Mouse (Mus musculus) layer of hippocampus, adult 8-10 months (tissue): ENCODE data around the gene Gper1. TPM values are rescaled to one million over a fixed set of nuclear protein-coding genes. Genes with fewer than 3 reads are reported as not detected.
A peak's percentile ranks its signal among the peaks of the same experiment; 100 is the strongest.

ENCODE experiments used
- DNase-seq, 2 experiments: peaks; one replicate each; pipeline ENCODE4 v3.0.0; 2022; ENCODE audit warnings: low spot score in 2 of 2
- total RNA-seq, 4 experiments: library from RNA; stranded (reverse); gene quantifications; 2 replicates each; pipeline ENCODE4 v1.2.4; 2022

The Gper1 gene
- 1 to 10 TPM; 3.4 to 5.1 (median 4.2) TPM for total RNA-seq

DNA sequence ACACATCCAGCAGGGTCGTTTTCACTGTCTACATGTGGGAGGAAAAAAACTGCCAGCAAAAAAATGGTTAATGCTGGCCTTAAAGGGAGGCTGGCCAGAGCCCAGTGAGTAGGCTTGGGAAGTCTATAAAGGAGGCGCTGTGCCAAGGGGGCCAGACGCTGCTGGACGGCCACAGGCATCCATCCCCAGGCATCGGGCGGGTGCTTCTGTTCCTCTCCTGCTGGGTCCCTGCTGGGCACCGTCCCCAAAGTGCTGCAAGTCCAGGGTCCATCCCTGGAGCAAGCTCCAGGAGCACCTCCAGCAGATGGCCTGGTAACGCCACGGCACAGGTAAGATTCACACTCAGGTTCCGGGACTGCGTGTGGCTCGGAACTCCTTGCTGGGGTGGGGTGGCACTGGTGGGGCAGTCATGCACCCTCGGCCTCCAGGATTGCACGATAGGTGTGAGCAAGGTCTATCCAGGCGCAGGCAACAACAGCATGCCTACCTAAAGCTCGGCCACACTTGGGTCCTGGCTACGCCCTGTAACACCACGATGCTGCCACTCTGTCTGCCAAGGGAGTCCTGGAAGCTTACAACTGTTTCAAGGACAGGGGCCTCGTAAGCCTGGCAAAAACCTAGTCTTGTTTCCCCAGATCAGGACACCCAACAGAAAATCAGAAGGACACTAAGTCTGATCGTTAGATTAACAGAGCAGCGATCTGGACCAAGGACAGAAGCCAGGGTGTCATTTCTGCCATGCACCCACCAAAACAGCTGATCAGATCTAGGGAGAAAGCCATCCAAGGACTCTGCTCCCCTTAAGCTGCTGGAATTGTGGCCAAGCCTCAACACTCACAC lies at the start of gene Gper1:
Gper1 (plus strand) TSS at position 126 of the 840 bp plus-strand sequence.
- no peak for DNase-seq

DNA sequence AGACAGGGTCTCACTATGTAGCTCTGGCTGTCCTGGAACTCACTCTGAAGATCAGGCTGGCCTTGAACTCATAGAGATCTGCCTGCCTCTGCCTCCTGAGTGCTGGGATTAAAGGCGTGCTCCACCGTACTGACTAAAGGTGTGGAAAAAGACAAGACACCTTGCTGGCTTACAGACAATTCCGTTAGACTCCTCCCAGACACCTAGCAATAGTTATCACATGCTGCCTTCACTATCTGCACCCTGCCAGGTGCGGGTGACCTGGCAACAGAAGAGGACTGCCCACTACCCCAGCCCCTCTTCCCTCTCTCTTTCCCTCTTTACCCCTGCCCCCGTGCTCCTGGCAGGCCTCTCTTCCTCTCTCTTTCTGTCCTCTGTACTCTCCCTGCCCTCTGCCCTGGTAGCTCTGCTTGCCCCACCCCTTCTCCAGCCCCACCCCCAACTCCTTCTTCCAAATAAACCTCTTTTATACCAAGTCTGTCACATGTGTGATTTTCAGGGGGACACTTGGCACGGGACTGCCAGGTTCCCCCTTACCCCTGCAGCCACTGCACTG lies 49.0 kb upstream of the Gper1 start:
- no peak for DNase-seq

DNA sequence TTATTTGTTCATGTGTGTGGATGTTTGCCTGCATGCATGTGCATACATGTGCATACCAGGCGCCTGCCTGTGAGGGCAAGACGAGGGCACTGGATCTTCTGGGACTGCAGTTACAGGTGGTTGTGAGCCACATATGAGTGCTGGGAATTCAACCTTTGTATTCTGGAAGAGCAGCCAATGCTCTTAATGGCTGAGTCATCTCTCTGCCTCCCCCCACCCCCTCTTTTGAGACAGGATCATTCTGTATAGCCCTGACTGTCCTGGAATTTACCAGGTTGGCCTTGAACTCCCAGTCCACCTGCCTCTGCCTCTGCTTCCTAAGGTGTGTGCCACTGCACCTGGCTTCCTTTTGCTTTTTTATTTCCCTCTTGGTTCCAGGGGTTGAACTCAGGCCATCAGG lies 48.1 kb upstream of the Gper1 start:
- no peak for DNase-seq

DNA sequence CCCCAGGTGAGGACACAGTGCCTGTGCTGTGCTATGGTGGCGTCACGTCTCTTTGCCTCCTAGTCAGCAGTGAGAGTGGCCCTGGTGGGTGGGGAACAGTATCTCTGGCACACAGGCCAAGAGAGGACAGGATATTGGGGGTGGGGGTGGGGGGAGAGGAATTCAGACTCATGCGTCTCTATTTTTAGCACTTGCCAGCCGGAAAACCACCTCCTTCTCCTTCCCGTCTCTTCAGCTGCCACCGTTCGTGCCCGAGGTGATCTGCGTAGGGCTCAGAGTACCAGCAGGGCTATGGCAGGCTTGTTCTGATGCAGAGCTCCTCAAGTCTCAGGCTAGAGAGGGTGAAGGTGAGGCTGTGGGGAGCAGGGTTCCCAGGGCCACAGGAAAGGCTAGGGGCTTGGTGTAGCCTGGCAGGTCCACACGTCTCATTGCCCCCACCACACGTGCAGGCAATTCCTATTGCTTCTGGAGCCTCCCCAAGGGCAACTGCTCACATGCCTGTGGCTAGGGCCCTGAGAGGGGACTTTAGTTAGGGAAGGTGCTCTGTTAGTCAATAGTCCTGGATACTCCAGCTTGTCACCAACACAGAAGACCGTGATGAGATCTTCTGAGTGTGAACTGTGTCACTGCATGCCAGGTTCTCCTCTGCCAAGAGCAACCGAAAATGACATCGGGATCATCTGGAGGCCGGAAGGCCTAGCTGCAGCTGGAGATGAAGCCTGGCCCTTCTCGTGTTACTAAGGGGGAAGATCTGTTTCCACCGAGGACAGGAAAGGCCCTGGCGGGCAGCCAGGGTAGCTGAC lies 45.3 kb upstream of the Gper1 start, which contains the start of gene Gpr146:
Gpr146 (plus strand) TSS at position 230 of the 803 bp plus-strand sequence.
- no peak for DNase-seq

DNA sequence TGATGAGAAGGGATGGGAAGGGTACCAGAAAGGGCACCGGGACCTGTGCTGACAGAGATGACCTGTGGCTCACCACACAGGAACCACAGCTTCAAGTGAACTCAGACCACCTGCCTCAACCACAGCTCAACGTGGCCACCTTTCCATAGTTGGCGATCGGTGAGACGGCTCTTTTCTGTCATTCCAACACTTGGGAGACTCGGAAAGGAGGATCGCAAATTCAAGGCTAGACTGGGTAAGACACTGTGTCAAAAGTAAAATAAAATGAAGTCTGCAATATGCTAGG lies 44.7 kb upstream of the Gper1 start:
- DNase-seq = no peak

DNA sequence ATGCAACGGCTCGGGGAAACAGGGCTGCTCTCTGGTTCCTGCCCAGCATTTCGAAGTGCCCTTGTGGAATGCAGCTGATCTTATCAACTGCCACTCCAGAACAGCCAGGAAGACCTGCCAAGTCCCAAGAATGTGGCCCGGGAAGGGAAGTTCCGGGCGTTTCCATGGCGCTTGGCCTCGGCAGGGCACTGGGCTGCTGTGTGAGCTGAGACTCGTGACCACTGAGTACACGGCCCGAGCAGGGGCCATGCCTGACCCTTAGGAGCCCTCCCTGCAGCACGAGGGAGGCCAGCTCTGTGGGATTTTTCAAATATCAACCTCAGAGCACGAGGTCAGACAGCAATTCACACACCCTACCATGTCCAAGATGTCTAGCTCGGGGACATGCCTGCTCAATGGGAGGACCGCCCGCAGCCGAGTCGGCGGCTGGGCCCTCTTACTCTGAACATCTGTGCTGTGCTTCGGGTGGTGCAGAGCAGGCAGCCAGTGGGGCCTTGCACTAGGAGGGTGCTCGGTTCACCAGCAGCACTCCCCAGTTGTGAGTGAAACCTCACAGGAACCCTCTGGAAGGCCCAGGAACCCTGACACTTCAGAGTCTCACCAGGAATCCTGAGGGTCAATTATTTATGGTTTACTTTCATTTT lies 43.8 kb upstream of the Gper1 start:
- DNase-seq = no peak

DNA sequence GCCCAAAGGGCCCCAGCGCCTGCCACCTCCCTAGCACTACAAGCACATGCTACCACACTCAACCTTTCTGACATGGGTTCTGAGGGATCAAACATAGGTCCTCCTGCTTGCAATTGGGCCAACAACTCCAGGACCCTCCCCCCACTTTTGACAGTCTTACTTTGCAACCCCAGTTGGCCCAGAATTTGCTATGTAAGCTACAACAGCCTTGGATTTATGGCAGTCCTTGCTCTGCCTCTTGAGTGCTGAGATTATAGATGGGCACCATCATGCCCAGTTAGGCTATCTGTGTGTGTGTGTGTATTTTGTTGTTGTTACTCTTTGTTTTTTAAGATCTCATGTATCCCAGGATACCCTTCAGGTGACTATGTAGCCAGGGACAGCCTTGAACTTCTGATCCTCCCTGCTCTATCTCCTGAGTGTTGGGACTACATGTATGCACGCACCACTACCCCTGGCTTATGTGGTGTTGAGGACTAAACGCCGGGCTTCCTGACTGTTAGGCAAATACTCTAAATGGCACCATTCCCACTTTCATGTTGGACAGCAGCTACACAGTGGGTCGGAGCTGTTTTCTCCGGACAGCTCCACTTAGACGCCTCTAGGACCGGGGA lies 43.1 kb upstream of the Gper1 start:
- DNase-seq = no peak

DNA sequence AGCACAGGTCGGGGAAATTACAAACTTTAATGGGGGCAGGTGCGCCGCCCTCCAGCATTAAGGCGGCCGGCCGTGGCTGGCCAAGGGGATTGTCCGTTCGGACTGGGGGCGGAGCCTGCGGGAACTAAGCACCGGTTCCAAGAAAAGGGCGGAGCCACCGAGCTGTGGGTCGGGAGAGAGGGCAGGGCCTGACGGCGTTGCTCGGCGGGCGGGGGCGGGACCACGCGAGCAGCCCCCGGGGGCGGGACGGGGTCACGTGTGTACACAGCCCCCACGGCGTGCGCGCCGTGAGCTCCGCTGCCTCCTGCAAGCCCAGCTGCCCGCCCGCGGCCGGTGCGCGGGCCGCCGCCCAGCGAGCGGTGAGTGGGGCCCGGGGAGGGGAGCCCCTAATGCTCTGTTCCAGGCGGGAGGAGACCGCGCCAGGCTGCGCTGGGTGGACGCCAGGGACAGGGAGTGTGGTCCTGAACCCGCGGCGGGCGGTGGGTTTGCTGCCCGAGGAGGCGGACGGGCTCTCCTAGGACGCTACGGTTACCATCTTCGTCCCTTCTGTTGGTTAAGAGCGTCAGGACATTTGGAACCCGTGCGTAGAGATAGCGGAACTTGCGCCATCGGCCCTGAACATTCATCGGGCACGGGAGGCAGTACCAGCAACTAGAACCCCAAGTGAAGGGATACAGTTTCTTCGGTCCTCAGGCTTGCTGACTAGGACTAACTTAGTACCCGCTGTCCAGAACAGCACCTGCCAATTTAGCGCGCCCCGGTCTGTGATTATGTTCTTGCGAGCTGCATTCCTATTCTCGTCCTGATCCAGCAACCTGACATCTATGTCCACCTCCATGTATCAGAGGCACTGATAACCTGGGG lies 42.3 kb upstream of the Gper1 start:
- DNase-seq = peak; percentile 84 to 86

DNA sequence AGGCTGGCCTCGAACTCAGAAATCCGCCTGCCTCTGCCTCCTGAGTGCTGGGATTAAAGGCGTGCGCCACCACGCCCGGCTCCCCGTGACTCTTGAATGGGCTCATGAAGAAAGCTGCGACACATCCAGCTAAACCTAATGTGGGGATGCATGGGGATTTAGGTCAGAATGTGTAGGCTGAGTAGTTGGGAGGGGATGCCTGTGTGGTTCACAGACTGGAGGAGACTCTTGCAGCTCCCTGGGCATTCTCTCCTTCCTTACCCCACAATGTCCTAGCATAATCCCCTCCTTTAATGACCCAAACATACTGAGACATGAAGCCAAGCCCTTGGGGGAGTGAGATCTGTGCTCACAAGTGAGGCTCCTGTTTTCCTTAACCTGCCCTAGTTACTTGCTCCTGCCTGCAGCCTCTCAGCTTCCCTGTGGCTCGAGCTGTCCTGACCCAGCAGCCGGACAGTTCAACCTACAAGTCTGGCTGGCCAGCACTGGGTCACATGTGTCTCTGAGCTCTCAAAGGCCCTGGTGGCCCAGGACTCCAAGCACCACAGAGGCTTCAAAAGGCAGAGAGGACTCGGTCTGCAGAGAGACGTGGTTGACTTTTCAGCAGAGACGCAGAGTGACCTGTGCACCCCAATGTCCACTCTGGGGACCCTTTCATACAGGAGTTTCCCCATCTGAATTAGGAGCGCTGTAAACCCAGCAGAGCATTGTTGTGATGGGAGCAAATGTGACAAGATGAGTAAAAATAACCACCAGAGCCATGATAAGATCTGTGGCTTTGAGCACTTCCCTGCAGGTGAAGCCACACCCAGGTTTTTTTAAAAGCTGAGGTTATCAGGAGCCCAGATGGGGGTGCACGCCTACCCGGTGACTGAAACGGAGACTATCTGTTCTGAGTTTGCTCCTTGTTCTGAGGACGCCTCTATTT lies 41.1 kb upstream of the Gper1 start:
- no peak for DNase-seq

DNA sequence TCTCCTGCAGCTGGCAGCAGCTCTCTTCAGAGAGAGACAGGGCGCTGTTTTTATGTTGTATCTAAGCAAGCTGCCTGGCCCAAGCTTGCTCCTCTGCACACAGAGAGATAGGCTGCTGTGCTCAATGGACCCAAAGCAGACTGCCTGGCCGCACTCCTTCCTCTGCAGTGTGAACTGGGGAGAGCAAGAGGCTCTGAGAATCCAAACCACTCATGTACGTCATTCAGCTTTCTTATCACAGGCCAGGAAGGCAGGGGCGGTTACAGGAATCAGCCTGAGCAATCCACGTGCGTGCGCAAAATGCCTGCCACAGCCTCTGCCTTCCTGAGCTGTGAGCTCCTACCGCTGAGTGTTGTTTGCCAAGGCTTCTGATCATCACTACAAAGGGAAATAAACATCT lies 40.2 kb upstream of the Gper1 start:
- DNase-seq = peak in 1 of 2 experiments; percentile 50

DNA sequence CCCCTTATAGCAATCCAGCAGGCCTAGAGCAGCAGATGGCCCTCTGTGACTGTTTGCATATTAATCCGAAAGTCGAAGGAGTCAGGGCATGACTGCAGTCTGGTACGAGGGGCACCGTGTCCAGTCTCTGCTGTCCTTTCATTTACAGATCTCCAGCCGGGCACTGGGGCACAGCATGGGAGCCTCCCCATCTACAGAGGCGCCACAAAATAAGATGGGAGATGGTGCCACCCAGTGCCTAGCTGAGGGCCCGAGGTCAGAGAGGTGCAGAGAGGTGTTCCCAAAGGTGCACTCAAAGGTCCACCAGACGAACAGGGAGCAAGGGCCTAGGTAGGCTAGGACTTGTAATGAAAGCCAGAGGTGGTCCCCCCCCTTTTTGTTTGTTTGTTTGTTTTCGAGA lies 39.7 kb upstream of the Gper1 start:
- DNase-seq = no peak

DNA sequence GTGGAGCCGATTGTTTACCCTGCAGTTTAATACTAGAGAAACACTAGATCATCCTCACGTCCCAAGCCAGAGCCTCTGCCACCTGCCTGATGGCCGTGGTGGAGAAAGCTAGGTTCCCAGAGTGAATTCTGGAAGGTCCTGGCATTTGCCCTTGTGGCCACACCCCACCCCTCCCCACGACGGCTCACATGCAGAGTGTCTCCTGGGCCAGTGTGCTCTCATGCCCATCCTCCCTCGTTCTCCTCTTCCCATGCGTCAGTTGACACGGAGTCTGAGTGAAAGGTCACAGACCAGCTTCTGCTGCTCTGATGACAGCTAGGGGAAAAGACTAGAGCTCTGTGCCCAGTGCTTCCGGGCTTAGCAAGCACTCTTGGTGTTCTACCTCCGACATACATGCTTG lies 38.4 kb upstream of the Gper1 start:
- DNase-seq = no peak

DNA sequence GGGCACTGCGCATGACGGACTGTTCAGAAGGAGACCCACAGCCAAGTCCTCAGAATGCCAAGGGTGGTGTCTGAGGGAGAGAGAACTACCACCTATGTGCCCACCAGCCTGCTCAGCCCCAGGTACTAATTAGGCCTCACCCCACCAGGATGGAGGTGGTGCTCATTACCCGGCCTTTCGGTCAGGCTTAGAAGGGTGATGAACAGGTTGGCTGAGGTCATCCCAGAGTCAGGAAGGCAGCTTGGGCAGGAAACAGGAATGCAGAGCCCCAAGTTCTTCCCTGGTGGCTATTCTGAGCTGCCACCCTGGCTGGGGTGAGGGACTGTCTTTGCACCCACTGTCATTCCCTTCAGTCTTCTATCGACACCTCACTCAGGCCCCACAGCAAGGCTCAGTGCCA lies 36.9 kb upstream of the Gper1 start:
- no peak for DNase-seq

DNA sequence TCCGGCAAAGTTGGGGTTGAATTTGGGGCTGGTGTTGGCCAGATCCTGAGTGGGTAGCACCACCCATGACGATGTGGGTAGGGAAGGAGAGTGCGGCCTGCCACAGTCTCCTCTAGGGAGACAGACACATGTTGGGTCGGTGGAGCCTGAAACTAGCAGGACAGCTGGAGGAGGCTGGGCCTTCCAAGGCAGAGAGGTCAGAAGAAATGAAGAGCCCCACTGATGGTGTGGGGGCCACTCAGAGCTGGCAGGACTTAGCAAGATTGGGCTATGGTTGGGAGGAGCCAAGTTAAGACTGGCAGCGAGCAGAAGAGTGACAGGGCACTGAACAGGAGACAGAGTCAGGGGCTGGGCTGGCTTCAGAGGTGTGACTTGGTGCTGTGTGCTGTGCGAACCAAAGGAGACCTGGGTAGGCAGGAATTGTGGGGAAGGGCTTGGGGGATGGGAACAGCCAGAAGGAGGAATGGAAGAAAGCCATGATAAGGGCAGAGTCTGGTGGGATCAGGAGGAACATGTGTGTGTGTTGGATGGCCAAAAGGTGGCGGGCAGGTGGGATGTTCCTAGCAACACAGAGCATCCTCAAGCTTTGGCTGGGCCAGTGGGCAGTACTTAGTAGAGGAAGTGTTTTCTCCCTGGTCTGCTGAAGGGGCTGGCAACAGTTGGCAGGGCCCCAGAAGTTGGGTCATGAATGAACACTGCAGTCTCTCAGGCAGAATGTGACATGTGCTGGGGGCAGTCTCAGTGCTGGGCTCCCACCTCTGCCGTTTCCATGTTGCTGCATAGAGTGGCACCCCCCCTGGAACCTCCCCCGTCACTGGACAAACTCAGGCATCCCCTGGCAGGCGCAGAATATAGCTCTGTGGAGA lies 35.4 kb upstream of the Gper1 start:
- DNase-seq = no peak

DNA sequence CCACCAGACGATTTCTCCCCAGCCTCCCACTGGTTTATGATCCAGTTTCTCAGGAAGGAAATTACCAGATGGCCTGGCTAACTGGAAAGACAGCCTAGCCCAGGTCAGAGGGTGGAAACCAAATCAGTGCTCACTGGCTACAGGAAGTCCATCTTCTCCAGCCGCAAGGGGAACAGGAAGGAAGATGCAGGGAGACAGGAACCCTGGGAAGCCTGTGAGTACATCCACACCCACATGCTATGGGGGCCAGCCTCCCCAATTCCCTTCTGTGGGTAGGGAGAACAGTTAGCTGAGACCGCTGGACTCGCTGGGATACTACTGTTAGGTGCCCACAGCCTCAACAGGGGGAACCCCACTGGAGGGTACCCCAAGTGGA lies 34.8 kb upstream of the Gper1 start:
- no peak for DNase-seq

DNA sequence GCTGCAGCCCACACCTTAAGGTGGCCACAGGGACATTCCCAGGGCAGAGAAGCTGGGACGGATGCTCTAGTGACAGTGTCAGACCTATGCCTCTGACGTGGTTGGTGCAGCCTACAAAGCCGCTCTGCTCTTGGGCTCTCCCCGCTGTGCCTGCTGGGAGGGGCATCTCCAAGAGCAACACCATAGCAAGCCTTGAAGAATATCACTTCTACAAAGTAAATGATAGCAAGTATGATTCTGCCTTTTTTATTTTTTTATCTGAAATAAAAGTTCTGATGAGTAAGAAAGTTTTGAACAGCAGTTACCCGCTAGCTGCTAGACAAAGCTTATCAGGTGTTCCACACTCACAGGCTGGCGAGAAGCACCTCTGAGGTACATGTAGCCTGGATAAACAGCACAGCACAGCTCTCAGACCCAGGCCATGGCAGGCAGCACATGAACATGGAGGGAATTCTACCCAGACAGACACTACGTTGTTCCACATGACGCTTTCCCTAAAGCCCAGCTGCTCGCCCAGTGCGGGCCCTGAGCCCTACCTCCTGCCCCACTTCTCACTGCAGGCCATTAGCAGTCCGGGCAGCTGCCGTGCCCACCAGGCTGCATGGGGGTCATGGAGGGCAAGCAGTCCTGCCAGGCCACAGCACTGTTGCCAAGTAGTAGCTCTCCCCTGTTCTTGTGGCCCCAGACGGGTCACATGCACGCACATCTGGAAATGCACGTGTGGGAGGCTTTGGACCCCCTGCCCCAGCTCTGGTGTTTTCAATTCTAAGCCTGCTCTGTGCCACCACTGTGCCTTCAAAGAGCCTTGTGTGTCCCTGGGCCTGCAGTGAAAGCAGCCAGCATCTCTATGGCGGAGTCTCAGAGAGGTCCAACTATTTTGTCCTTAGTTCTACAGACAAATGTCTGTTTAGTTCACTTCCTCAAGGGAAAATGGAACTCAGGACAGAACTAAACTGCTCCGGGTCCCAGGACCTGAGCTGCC lies 34.0 kb upstream of the Gper1 start:
- peak; percentile 58 to 59 for DNase-seq

DNA sequence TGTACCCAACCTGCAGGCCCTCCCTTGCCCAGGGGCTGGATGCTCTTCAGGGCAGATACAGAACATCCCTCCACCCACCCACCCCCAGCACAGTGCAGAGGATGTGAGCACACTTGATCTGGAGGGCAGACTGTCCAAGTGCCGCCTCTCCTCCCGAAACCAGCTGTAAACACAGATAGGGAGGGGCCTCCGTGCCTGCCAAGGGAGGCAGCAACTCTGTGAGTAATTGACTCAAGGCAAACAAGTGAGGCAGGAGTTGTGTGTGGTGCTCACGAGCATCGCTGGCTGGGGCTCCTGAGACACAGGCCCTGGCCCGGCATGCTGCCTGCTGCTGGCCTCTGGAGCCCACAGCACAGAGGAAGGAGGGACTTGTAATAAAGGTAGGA lies 33.3 kb upstream of the Gper1 start:
- DNase-seq = peak; percentile 55 to 62
